Mouse (Mus musculus): ENCODE results near the gene Itpr3. TPM values are rescaled to one million over a fixed set of nuclear protein-coding genes. Genes with fewer than 3 reads are reported as not detected.
A peak's percentile ranks its signal among the peaks of the same experiment; 100 is the strongest.

The Itpr3 gene
- total and polyA plus RNA-seq, 2 experiments = 1.0 to 1.5 TPM

- 79% methylated on average over 9 of the region's 9 CpGs for WGBS
- Histone ChIP-seq H3K9ac (ENCODE audit: low read depth, low read length) (no peak overlapping the region), H3K27me3 (ENCODE audit: control insufficient read depth, insufficient read depth, low read length) (no peaks in the 10 kb centered on the region), H3K36me3 (ENCODE audit: control insufficient read depth, insufficient read depth, low read length) (no peaks in the 10 kb centered on the region), H3K79me2 (ENCODE audit: control insufficient read depth, insufficient read depth, low read length) (no peaks in the 10 kb centered on the region), H3K27ac (replicated peaks; ENCODE audit: insufficient read depth, low read depth, low read length) (no peak overlapping the region), H3K4me3 (ENCODE audit: insufficient read depth, low read depth, low read length) (no peak overlapping the region), H3K4me1 (ENCODE audit: control insufficient read depth, insufficient read depth, low read length) (no peaks in the 10 kb centered on the region)
- no peak for DNase-seq (ENCODE audit: extremely low read depth, low read depth, low spot score)
- no peak for TF ChIP-seq CTCF (IDR thresholded peaks at IDR 0.05; ENCODE audit: low read depth, low read length)
- no peak for TF ChIP-seq POLR2A (IDR thresholded peaks at IDR 0.05; ENCODE audit: extremely low read depth, insufficient read depth, low read length)
These were observed 33.0 kb downstream of the Itpr3 start for GRCm38 (mm10) chr17:27090068-27090467.

DNA sequence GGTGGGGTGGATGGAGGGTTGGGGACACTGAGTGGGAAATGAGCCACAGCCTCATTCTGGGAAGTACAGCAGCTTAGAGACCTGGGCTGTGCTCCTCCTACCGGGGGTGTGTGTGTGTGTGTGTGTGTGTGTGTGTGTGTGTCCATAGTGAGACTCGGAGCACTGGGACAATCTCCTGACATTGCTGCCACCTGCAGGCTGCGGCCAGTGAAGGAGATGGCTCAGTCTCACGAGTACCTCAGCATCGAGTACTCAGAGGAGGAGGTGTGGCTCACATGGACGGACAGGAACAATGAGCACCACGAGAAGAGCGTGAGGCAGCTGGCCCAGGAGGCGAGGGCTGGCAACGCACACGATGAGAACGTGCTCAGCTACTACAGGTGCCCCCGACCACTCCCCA lies 38.6 kb downstream of the Itpr3 start:
- TF ChIP-seq POLR2A (IDR thresholded peaks at IDR 0.05; ENCODE audit: extremely low read depth, insufficient read depth, low read length) (no peak), CTCF (IDR thresholded peaks at IDR 0.05; ENCODE audit: low read depth, low read length) (0 out of 2 replicates have a peak, but pooled peaks have one; percentile 7)
- 59% methylated on average over 13 of the region's 13 CpGs for WGBS
- Histone ChIP-seq H3K79me2 (ENCODE audit: control insufficient read depth, insufficient read depth, low read length) (no peaks in the 10 kb centered on the region), H3K36me3 (ENCODE audit: control insufficient read depth, insufficient read depth, low read length) (no peaks in the 10 kb centered on the region), H3K27ac (replicated peaks; ENCODE audit: insufficient read depth, low read depth, low read length) (no peak overlapping the region), H3K4me1 (ENCODE audit: control insufficient read depth, insufficient read depth, low read length) (no peaks in the 10 kb centered on the region), H3K27me3 (ENCODE audit: control insufficient read depth, insufficient read depth, low read length) (no peaks in the 10 kb centered on the region), H3K9ac (ENCODE audit: low read depth, low read length) (no peak overlapping the region), H3K4me3 (ENCODE audit: insufficient read depth, low read depth, low read length) (no peak overlapping the region)
- no peak for DNase-seq (ENCODE audit: extremely low read depth, low read depth, low spot score)

DNA sequence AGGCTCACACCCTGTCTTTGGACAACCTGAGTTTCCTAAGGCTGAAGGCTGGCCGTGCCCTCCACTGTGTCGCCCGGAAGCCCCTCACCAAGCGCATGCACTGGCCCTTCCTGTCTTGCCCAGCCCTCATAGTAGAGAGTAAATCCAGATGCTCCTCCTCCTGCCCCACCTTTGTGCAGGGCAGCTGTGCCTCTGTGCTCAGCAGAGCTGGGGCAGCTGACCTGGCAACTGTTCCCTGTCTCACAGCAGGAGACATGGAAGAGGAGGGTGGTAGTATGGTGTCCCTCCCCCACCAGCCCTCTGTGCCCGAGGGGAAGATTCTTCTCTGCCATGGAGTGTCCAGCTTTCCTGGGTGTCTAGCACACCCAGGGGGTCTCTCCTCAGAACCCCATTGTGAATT lies 44.6 kb downstream of the Itpr3 start:
- 91% methylated on average over 5 of the region's 5 CpGs for WGBS
- no peaks in the 10 kb centered on the region for H3K36me3 ChIP-seq (ENCODE audit: control insufficient read depth, insufficient read depth, low read length)

DNA sequence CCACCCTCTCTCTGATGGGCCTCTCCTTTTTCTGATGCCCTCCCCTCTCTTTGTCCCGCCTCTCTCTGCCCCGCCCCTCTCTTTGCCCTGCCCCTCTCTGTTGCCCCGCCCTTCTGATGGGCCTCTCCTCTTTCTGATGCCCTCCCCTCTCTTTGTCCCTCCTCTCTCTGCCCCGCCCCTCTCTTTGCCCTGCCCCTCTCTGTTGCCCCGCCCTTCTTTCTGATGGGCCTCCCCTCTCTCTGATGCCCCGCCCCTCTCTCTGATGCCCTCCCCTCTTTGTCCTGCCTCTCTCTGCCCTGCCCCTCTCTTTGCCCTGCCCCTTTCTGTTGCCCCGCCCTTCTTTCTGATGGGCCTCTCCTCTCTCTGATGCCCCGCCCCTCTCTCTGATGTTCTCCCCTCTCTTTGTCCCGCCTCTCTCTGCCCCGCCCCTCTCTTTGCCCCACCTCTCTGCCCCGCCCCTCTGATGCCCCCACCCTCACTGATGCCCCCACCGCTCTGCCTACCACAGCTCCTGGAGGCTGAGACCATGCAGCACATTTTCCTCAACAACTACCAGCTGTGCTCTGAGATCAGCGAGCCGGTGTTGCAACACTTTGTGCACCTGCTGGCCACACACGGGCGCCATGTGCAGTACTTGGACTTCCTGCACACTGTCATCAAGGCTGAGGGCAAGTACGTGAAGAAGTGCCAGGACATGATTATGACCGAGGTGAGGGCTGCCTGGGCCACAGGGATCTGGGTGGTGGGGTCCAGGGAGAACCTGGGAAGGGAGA lies 48.8 kb downstream of the Itpr3 start:
- H3K9ac ChIP-seq (ENCODE audit: low read depth, low read length) = no peak overlapping the region
- no peaks in the 10 kb centered on the region for H3K36me3 ChIP-seq (ENCODE audit: control insufficient read depth, insufficient read depth, low read length)
- DNase-seq (ENCODE audit: extremely low read depth, low read depth, low spot score) = no peak
- no peaks in the 10 kb centered on the region for H3K27me3 ChIP-seq (ENCODE audit: control insufficient read depth, insufficient read depth, low read length)
- no peak overlapping the region for H3K27ac ChIP-seq (replicated peaks; ENCODE audit: insufficient read depth, low read depth, low read length)
- WGBS = 85% methylated on average over 12 of the region's 18 CpGs
- H3K79me2 ChIP-seq (ENCODE audit: control insufficient read depth, insufficient read depth, low read length) = no peaks in the 10 kb centered on the region
- TF ChIP-seq CTCF (IDR thresholded peaks at IDR 0.05; ENCODE audit: low read depth, low read length) (no peak), POLR2A (IDR thresholded peaks at IDR 0.05; ENCODE audit: extremely low read depth, insufficient read depth, low read length) (no peak)
- H3K4me3 ChIP-seq (ENCODE audit: insufficient read depth, low read depth, low read length) = no peak overlapping the region
- H3K4me1 ChIP-seq (ENCODE audit: control insufficient read depth, insufficient read depth, low read length) = no peaks in the 10 kb centered on the region

More for the DNA sequence above, 44.6 kb downstream of the Itpr3 start:
- Histone ChIP-seq H3K79me2 (ENCODE audit: control insufficient read depth, insufficient read depth, low read length) (no peaks in the 10 kb centered on the region), H3K9ac (ENCODE audit: low read depth, low read length) (no peak overlapping the region), H3K27me3 (ENCODE audit: control insufficient read depth, insufficient read depth, low read length) (no peaks in the 10 kb centered on the region), H3K27ac (replicated peaks; ENCODE audit: insufficient read depth, low read depth, low read length) (no peak overlapping the region), H3K4me3 (ENCODE audit: insufficient read depth, low read depth, low read length) (no peak overlapping the region), H3K4me1 (ENCODE audit: control insufficient read depth, insufficient read depth, low read length) (no peaks in the 10 kb centered on the region)
- DNase-seq (ENCODE audit: extremely low read depth, low read depth, low spot score) = no peak
- no peak for TF ChIP-seq CTCF (IDR thresholded peaks at IDR 0.05; ENCODE audit: low read depth, low read length)
- TF ChIP-seq POLR2A (IDR thresholded peaks at IDR 0.05; ENCODE audit: extremely low read depth, insufficient read depth, low read length) = no peak

DNA sequence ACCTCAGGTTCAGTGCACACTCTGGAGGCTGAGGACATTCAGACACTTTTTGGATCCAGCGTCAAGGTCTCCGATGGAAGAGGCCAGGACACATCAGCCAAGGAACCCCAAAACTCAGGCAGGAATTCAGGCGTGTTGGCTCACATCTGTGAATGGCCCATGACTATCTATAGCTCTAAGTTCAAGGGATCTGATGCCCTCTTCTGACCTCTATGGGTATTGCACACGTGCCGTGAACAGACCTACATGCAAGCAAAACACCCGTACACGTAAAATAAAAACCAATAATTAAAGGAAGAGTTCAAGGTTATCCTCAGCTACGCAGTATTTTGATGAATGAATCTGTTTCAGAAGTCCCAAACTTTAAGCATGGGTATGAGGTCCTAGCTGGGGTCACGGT lies 49.6 kb downstream of the Itpr3 start:
- Histone ChIP-seq H3K9ac (ENCODE audit: low read depth, low read length) (no peak overlapping the region), H3K36me3 (ENCODE audit: control insufficient read depth, insufficient read depth, low read length) (no peaks in the 10 kb centered on the region), H3K27ac (replicated peaks; ENCODE audit: insufficient read depth, low read depth, low read length) (no peak overlapping the region), H3K4me3 (ENCODE audit: insufficient read depth, low read depth, low read length) (no peak overlapping the region), H3K79me2 (ENCODE audit: control insufficient read depth, insufficient read depth, low read length) (no peaks in the 10 kb centered on the region), H3K27me3 (ENCODE audit: control insufficient read depth, insufficient read depth, low read length) (no peaks in the 10 kb centered on the region), H3K4me1 (ENCODE audit: control insufficient read depth, insufficient read depth, low read length) (no peaks in the 10 kb centered on the region)
- TF ChIP-seq CTCF (IDR thresholded peaks at IDR 0.05; ENCODE audit: low read depth, low read length) = no peak
- TF ChIP-seq POLR2A (IDR thresholded peaks at IDR 0.05; ENCODE audit: extremely low read depth, insufficient read depth, low read length) = no peak
- no peak for DNase-seq (ENCODE audit: extremely low read depth, low read depth, low spot score)
- WGBS = 92% methylated on average over 9 of the region's 9 CpGs

- Histone ChIP-seq H3K36me3 (ENCODE audit: control insufficient read depth, insufficient read depth, low read length) (no peaks in the 10 kb centered on the region), H3K9ac (ENCODE audit: low read depth, low read length) (no peak overlapping the region), H3K79me2 (ENCODE audit: control insufficient read depth, insufficient read depth, low read length) (no peaks in the 10 kb centered on the region), H3K27ac (replicated peaks; ENCODE audit: insufficient read depth, low read depth, low read length) (no peak overlapping the region), H3K4me1 (ENCODE audit: control insufficient read depth, insufficient read depth, low read length) (no peaks in the 10 kb centered on the region), H3K4me3 (ENCODE audit: insufficient read depth, low read depth, low read length) (no peak overlapping the region), H3K27me3 (ENCODE audit: control insufficient read depth, insufficient read depth, low read length) (no peaks in the 10 kb centered on the region)
- WGBS = 84% methylated on average over 6 of the region's 6 CpGs
- TF ChIP-seq POLR2A (IDR thresholded peaks at IDR 0.05; ENCODE audit: extremely low read depth, insufficient read depth, low read length) (no peak), CTCF (IDR thresholded peaks at IDR 0.05; ENCODE audit: low read depth, low read length) (no peak)
- no peak for DNase-seq (ENCODE audit: extremely low read depth, low read depth, low spot score)
These were observed 50.8 kb downstream of the Itpr3 start for GRCm38 (mm10) chr17:27107936-27108335.
